Mouse (Mus musculus) B cell, adult 2 months (primary cell): ENCODE measurements around the gene D630045J12Rik.

Source experiments
- DNase-seq, 2 experiments: peaks; one replicate each; pipeline ENCODE4 v3.0.0; 2022

D630045J12Rik gene

DNA sequence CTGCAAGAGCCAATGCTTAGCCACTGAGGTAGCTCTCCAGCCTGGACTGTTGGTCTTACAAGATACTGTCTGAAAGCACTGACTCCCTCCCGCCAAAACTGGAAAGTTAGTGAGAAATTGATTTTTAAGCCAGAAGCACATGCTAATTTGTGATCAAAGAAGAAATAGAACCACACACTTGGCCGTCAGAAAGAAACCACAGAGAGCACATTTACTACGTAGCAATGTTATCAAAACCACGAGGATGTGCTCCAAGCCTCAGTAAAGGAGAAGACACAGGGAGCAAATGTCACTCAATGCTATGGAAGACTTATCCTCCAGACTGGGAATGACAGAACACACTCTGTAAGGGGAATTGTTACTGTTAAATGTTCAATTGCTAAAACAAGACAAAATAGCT is 12.3 kb downstream of the D630045J12Rik start:
- DNase-seq: no peak

DNA sequence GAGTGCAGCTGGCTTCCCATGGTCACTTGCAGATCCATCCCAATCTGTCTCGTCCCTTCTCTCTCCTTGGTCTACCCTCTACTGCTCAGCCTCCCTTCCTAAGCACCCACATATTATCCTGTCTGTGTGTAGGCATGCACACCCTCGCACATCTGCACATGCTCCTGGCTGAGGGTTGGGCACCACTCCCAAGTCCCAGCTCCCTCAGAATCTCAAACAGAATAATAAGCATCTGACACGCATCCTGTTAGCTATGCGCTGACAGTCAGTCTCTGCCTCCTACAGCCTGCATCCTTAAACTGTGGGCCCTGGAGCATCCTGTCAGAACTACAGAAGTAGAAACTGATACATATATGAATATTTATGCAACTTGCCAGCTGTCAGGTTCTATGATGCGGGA is 13.2 kb downstream of the D630045J12Rik start:
- DNase-seq: no peak

DNA sequence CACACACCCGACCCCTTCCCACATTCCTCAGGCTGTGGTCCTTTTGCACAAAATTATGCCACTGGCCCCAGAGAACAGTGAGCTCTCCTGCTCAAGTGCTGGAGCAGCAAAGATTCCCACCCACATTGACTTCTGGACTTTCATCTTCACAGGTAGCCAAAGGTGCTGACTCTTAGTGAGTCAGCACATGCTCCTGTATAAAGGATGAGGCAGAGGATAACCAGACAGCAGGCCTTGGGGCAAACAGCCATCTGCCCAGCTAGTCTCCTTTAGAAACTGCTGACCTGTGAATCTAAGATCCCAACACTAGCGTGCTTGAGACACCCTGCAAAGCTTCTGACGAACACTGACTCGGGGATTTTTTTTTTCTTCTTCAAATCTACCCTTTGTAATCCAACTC is 15.4 kb downstream of the D630045J12Rik start:
- DNase-seq: no peak

DNA sequence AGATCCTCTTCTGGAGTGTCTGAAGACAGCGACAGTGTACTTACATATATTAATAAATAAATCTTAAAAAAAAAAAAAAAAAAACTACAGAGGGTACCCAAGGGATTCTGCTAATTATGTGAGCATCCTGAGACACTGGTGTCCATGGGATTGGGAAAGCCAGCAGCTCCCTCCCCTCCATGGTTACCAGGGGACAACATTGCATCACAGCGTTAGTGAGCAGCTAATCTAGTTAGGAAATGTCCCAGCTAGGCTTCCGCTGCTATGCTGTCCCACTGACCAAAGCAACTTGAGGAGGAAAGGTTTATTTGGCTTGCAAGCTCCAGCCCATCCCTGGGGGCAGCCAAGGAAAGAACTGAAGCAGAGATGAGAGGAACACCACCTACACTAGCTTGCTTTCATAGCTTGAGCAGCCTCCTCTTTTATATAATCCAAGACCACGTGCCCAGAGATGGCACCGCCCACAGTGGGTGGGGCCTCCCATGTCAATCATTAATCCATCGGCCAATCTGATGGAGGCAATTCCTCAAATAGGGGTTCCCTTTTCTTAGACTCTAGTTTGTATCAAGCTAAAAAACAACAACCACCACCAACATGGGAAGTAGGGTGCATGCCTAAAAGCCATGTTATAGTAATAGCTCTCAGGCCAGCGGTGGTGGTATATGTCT is 17.7 kb downstream of the D630045J12Rik start:
- no peak for DNase-seq

DNA sequence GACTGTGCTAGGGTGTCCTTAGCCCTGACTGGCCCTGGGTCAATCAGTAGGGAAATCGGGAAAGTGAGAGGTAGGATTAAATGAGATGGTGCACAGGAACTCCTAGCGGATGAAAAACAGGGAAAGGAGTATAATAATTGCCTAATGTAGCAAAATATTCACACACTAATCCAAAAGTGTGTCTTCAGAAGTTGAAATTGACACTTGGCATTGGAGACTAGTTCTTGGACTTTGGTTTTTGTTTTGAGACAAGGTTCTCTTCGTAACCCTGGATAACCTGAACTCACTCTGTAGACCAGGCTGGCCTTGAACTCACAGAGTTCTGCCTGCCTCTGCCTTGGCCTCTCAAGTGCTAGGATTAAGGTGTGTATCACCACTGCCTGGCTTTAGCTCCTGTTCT is 20.0 kb downstream of the D630045J12Rik start:
- DNase-seq: no peak

DNA sequence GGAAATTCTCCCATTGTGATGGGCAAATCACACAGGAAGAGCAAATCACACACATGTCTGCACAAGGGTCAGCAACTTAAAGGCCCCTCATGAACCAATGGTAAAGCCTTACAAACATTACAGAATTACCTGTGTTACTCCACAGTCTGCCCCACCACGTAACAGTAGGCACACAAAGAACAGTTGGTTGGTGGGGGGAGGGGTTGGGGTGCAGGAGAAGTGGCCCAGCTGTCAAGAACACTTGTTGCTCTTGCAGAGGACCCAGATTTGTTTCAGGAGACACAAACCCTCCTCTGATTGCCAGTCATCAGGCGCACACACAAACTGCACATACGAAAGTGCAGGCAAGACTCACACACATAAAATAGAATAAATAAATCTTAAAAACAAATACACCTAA is 20.9 kb downstream of the D630045J12Rik start:
- no peak for DNase-seq

DNA sequence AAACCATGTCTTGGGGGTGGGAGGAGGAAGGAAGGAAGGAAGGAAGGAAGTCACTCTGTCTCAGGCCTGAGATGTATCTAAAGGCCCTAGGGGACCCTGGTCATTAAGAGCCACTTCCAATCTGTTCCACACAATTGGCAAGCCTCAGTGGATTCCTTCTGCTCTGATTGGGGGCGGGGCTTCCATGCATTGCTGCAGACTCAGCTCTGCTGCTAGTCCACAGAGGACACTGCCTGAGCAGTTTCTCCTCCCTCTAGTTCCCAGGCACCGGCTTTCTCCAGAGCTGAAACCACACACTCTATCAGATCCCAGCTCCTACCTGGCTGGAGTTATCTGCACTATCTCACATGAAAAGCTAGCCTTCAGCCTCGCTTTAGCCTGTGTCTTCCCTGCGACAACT is 21.8 kb downstream of the D630045J12Rik start:
- DNase-seq: no peak

DNA sequence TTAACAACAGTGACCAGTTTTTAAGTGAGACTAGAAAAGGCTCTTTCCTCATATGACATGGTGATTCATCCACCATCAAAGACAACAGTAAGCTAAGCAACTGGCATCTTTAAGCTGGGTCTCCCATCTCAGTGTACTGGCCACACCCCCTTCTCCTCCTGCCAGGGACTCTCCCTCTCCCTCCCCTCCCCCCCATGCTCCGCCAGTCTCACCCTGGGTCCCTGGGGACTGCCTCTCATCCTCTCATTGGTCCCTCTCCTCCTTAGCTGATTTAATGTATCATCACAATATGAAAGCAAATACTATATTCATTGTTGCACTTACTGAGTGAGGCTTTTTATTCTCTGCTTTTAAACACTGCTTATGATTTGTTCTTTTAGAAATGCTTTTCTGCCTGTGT is 29.7 kb downstream of the D630045J12Rik start:
- DNase-seq: no peak

DNA sequence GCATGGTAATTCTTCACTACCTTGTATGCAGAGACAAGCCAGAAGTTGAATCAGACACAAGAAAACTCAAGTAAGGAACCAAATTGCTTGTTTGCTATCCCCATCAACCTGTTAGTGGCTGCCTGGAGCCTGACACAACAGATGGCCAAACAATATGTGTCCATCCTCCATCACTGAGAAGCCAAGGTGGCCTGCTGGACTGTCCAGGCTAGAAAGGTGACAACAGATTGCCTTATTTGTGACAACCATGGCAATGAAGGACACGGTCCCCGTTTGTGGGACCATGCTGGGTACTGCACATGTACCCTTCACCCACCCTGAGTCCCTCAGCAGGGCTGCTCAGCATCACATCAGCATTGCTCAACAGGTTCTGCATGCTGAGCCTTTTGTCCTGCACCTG is 34.5 kb downstream of the D630045J12Rik start:
- no peak for DNase-seq

DNA sequence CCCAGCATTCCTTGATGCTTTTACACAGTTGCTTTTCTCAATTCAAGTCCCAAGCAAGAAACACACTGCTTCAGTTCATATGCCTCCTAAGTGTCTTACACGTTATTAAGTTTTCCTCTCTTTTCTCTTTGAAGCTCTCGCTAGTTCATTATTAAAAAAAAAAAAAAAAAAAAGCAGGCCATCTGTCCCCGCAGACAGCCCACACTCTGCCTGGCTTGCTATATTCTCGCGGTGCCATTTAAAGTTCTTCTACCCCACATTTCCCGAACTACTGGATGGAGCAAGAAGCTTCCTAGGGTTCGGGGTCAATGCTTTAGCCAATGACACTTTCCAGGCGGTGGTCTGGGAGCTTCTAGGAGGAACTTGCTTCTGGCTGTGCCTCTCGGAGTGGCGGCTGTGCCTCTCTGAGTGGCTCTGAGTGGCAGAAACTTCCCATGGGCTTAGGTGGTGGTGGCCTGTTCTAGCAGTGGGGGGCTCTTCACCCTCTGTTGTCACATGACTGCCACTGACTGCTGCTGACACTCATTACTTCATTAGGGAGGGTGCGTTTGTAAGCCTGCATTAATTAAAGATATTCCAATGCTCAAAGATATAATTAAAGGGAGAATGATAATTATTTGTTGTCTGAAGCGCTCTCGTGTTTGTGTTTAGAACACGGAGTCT is 38.2 kb downstream of the D630045J12Rik start:
- no peak for DNase-seq

DNA sequence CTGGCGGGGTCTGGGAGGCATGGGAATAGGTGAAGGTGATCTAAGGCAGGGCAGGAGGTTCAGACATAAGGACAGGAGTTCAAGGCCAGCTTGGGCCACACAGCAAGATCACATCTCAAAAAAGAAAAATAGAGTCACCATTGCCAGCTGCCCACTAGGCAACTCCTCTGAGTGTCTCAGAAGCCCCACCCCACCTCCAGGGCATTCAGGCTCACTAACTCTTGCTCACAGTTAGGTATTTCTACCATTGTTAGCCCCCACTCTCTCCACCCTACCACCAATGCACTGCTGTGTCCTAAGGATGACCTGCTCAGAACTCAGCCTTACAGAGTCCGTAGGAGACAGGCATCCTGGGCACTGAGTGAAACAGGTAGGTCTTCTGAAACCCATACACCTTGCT is 46.2 kb downstream of the D630045J12Rik start:
- no peak for DNase-seq

DNA sequence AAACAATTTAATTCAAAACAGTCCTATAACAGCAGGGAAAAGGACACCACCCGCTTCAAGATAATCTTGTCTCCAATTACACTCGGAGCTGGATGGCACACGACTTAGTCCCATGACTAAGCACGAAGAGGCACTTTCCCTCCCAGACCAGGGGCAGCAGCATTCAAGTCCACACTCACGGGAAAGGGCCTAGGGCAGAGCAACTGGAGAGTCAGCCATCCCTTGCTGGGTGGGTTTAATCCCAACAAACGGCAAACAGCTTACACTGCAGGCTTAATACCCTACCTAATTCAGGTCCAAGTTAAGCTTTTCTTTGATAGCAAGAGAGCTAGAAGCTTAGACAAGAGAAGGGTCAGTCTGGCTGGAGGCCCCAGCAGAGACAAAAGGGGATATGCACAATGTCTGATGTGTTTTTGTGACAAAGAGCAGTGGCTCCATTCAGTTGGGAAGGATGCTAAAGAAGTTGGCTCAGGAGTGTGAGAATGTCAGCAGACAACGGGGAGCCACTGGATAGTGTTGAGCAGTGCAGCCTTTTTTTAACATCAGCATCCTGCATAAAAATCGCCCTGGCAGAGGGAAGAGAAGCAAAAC is 46.8 kb downstream of the D630045J12Rik start:
- no peak for DNase-seq

DNA sequence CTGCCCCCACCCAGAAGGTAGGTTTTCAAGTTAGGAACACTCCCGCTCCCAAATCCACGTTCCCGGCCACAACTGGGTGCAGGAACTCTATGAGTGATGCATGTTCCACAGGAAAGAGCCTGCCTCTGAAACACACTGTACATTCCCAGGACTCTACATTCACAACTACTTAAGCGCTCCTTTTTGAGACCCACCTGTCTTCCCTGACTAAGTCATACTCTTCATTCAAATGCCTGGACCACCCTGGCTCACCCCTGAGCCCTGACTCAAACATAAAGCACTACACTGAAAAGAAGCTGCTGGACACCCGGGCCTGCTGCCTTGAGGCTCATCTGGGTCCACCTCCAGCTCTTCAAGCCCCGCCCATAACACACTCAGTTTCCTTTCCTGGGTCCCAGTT is 48.4 kb downstream of the D630045J12Rik start:
- DNase-seq: no peak

DNA sequence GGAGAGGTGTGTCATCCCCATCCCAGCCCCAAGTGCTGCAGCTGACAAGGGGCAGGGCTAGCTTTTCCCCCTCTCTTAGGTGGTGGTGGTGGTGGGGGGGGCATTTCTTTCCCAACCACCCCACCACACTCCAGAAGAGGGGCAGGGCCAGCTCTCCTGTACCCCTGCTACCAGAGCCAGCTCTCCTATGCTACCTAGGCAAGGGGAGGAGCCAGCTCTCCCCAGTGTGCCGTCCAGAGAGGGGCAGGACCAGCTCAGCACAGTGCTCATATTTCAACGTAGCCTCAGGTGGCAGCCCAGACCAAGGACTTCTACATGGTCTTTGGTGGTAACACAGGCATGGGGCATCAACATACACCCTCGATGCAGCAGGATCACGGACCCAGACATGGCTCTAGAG is 50.0 kb downstream of the D630045J12Rik start:
- no peak for DNase-seq

DNA sequence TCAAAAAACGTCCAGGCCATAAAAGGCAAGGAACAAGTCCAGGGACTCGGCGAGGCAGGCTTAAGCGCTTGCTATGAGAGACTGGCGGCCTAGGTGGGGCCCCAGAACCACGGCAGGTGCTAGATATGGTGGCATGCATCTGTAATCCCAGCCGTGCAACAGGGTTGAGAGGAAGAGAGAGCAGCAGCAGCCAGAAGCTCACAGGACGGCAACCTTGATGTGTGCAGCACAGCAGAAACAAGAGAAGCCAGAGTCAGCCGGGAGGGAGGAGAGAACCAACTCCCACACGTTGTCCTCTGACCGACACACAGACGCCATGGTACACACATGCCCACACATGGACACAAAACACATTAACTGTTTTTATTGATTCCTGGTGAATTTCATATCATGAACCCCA is 51.0 kb downstream of the D630045J12Rik start:
- DNase-seq: no peak

DNA sequence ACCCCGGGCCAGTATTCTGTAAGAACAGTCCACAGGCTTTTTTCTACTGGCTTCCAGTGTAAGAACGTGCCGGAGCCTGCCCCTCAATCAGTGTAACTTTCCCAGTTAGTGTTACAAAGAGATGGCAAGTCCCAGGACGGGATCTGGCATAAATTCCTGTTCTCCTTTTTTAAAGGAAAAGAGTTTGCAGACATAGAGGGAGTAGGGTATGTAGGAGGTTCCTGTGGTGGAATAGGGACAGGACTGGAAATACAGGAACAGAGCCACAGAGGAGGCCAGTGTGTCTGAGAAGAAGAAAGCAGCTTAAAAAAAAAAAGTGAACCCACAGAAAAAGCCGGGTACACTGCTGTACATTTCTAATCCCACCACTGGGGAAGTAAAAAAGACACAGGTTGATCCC is 52.3 kb downstream of the D630045J12Rik start:
- DNase-seq: no peak

DNA sequence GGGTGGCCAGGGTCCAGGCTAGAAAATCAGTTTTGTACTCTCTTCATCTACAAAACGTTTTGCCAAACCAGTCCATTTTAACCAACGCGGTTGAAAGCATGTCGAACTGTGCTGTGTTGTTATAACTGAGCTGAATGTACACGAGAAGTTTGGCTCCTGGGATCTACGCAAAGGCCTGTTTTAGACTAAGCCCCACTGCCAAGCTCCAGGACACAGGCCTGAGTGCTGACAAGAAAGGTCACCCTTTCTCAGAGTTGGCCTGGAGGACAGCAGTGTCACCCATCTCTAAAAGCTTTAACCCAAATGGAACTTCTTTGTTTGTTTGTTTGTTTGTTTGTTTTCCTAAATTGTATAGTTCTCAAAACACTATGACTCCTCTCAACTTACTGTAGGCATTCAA is 54.2 kb downstream of the D630045J12Rik start:
- DNase-seq: no peak

DNA sequence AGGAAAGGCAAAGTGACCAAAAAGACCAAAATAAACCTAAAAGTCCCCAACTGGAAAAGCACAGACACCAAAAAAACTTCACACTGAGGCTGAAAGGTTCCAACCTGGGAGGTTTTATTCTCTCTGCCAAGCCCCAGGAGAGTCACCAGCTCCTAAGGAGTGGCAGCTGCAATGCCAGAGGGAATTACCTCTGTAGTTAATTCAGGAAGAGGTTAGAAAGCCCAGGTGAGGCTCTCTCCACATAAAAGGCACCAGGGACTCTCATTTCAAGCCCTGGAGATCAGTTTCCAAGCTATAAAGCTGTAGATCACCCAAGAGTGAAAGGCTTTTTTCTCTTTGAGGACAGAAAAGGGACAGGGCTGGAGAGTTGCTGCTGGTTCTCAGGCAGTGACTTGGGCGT is 55.1 kb downstream of the D630045J12Rik start:
- no peak for DNase-seq

DNA sequence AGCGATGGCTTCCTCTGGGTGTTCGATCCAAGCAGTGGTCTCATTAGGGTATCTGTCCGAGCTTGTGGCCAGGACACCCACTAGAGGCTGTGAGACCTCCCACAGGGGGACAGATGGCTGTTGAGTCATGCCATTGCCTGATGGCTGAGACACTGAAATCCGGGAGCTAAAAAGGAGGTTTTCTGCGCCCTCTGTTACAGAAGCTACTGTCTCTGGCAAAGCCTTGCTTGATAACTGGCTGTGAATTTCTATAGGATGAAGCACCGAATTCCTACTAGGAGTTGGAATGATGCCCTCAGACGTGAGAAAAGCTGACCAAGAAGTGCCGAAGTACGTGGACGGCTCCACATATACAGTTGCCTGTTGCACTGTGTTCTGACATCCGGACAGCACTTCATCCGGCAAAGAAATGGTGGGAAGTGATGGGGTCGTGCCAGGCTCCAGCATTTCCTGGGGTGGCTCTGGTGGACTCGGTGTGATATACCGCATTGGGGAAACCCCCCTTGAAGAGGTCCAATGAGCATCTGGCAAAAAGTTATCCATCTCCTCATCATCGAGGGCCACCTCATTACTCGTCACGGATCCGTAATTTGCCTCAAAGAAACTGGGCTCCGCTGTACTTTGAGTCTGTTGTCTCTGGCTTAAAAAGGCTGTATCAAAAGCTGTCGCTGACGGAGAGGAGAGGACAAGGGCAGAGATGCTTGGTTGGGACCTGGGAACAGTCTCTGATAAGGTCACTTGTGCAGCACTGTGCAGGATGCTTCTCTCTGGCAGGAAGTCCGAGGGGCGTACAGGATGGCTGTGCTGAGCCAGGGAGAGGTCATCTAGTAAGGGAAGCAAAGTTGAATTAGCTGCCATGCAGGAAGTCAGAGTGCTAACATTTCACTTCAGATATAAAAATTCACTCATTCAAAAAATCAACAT is 57.3 kb downstream of the D630045J12Rik start:
- DNase-seq: no peak

DNA sequence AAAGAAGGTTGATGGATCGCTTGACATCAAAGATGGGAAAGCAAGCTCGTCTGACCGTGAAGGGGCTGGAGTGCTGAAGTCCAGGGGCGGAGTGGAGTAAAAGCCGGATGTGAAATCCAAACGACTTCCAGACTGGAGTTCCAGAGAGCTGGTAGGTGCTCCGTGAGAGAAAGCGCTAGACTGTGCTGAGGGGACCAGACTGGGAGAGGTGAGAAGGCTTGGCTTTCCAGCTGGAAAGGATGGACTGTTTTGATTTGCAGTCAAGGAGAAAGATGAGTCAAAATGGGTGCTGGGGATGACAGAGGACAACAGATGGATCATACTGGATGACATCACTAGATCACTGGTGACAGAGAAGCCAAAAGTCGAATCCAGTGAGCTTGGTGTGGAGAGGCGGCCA is 58.5 kb downstream of the D630045J12Rik start:
- no peak for DNase-seq

DNA sequence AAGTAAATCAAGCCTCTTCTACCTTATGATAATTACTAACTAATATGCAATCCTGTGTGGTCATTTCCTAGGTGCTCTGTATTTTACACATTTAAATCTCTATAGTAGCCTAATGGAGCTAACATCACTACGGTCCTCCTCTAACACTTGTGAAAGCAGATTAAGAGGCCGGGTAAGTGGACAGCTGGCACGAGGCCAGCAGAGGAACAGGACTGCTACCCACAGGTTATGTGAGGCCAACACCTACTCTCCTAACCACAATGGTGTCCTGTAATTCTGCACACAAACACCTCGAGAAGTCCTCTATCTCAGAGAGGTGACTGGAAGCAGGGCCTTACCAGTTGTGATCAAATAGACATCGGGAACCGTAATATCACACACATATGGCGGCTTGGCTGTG is 59.8 kb downstream of the D630045J12Rik start:
- DNase-seq: no peak

DNA sequence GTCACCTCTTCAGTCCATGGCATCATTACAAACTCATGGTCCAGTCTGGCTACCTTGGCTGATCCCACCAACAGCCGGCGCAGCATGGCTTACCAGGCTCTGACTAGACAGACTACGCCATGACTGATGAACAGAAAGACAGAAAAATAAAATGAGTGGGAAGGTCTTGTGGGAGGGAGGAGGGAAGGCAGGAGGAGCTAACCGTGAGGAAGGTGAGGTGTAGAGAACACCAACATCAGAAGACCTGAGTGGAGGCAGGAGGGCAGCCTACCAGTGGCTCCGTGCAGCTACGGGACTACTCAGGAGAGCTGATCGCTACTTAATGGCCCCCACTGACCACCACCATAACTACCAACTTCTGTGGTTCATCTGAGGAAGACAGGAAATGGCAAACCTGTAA is 60.9 kb downstream of the D630045J12Rik start:
- DNase-seq: no peak

DNA sequence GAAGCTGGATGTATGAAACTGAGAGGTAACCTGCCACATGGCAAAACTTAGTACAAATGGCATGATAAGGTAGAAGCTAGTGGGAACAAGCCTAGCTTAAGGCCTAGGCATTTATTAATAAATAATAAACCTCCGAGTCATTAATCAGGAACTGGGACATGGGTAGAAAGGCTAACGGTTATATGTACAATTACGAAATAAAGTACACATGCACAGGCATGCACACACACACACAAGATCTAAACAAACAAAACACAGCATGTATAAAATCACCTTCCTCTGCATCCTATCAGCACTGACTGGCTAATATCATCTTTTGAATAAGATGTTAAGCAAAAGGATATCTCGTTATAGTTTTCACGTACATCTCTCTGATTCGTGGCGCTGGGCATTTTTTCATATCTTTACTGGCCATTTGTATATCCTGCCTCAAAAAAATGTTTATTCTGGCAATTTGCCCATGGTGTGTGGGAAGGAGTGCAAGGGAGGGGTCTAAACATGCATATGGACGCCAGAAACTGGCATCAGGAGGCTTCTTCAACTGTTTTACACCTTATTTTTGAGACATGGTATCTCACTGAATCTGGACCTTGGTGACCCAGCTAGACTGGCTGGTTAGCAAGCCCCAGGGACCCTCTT is 67.4 kb downstream of the D630045J12Rik start:
- no peak for DNase-seq
